Mouse (Mus musculus) kidney, adult 8-10 months (tissue): Measurements from ENCODE around the gene 1500009L16Rik.
A peak's percentile ranks its signal among the peaks of the same experiment; 100 is the strongest.

ENCODE experiments used
- DNase-seq, 2 experiments: peaks; one replicate each; pipeline ENCODE4 v3.0.0; 2022

1500009L16Rik gene

DNA sequence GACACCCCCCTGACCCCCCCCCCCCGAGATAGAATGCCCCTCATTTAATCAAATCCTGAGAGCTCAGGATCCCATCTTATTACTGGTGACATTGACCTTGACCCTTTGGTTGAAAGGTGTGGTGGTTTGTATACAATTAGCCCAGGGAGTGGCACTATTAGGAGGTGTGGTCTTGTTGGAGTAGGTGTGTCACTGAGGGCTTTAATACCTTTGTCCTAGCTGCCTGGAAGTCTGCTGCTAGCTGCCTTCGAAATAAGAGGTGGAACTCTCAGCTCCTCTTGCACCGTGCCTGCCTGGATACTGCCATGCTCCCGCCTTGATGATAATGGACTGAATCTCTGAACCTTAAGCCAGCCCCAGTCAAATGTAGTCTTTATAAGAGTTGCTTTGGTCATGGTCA lies 41.2 kb downstream of the 1500009L16Rik start:
- DNase-seq, result no peak

GRCm38 (mm10) chr10:83766882-83767281 lies 44.2 kb downstream of the 1500009L16Rik start:
- DNase-seq, result no peak

DNA sequence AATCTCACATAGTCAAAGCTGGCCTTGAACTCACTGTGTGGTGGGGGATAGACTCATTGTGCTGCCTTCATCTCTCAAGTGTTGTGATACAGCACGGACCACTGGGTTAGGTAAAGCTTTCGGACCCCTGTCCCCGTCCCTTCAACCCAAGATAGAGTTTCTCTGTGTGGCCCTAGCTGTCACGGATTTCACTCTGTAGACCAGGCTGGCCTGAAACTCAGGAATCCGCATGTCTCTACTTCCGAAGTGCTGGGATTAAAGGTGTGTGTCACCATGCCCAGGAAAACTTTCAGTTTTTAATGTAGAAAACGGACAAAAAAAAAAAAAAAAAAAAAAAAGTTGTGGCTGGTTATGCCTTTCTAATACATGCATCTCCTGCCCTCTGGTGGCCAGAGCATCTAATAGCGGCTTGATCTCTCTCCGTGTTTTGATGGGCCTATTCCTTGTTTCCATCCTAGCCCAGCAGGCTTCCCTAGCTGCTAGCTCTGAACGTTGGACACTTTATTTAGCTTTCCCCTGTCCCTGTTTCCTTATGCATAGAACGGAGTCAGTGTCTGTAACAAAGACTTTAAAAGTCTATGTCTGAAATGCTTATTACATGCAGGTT lies 53.7 kb downstream of the 1500009L16Rik start:
- peak; percentile 21 to 52 for DNase-seq

GRCm38 (mm10) chr10:83777253-83777652 lies 54.6 kb downstream of the 1500009L16Rik start:
- no peak for DNase-seq

DNA sequence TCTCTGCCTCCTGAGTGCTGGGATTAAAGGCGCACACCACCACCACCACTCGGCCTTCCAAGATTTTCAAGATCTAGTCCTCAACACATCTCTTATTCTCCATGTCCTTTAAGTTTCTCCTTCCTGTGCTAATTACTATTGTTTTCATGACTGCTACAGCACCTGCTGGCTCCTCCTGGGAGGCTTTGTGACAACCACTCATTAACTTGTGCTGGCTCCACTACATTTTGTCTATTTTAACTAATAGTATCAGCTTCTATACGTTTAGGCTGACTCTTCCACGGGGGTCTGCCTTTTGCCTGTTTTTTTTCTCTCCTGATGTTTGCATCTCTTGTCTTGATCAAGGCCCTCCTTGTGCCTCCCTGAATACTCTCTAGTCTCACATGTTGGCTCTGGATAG lies 59.2 kb downstream of the 1500009L16Rik start:
- no peak for DNase-seq

GRCm38 (mm10) chr10:83782371-83783120 lies 59.9 kb downstream of the 1500009L16Rik start:
- DNase-seq, result no peak

DNA sequence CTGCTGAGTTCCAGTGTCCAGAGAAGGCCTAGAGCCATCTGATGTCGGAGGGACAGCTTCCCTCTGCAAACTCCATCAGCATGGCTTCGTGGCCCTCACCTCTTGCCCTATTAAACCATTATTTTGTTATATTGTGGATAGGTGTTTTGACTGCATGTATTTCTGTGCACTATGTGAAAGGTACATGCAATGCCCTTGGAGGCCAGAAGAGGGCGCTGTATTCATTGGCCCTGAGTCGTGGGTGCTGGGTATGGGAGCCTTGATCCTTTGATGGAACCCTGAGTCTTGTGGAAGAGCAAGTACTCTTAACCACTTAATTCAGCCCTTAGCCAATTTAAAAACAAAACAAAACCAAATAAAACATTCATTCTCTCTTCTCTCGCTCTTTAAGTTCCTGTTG lies 62.3 kb downstream of the 1500009L16Rik start:
- peak in 1 of 2 experiments; percentile 20 for DNase-seq

DNA sequence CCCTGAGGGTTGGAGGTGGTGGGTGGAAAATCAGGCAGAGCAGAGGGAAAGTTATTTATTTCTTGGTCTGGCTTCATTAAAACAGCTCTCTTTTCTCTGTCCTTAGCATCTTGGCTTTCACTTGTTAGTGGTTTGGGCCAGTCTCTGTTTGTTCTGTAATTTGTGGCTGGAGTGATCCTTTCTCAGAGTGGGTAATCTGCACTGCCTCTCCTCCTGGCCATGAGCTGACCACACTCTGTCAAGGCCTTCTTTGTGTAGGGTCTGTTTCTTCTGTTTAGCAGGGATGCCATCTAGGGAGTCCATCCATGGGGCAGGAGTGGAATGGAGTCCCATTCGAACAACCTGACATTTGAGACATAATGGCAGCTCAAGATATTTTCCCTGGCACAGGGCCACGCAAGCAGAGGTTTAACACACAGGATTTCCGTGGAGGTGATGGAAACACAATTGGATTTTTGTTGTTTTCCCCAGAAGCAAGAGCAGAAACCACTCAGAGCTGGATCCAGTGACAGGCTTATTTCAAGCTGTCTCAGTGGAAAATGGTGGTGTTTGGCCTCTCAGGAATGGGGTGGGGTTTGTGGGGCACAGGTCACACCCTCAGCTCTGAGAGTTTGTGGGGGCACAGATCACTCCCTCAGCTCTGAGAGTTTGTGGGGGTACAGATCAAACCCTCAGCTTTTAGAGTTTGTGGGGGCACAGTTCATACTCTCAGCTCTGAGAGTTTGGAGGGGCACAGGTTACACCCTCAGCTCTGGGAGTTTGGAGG lies 63.1 kb downstream of the 1500009L16Rik start:
- DNase-seq, result no peak

DNA sequence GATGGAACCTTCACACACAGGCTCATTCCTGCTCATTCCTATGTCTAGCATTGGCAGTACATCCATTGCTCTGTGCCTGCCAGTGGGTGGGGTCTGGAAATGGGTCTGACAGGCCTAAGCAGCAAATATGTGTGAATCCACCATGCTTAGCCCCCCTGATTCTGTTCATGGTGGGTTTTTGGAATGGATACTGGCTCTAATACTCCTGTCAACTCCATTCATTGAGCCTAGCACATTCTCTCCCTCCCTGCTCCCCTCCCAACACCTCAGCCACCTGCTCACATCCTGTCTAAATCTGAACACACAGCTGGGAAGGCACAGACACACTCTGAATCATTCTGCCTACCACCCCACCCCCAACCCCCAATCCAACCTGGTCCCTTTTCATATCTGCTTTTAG lies 72.4 kb downstream of the 1500009L16Rik start:
- DNase-seq, result no peak

GRCm38 (mm10) chr10:83795500-83795899 lies 72.8 kb downstream of the 1500009L16Rik start:
- DNase-seq, result no peak

GRCm38 (mm10) chr10:83804021-83804420 lies 81.4 kb downstream of the 1500009L16Rik start:
- no peak for DNase-seq

DNA sequence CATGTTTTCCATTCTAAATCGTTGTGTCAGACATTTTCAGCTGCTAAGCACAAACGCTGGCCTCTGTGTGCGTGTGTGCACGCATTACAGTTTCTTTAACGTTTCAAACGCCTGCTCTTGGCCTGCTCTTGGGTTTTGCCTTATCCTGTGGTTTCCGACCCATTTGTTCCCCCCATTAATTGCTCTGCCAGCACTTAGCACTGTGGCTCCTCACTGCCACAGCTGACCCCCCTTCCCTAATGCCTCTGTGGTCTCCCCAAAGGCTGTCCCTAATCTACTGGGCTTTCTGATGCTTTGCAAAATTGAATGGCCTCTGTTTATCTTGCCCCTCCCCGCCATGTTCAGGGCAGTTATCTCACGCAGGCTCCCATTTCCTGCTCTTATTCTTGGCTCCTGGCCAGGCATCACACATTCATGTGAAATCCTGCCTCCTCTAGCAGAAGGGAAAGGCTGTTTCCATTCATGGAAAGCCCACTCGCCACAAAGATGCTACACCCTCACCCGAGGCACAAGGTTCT lies 82.6 kb downstream of the 1500009L16Rik start:
- DNase-seq, result peak; percentile 30 to 43

DNA sequence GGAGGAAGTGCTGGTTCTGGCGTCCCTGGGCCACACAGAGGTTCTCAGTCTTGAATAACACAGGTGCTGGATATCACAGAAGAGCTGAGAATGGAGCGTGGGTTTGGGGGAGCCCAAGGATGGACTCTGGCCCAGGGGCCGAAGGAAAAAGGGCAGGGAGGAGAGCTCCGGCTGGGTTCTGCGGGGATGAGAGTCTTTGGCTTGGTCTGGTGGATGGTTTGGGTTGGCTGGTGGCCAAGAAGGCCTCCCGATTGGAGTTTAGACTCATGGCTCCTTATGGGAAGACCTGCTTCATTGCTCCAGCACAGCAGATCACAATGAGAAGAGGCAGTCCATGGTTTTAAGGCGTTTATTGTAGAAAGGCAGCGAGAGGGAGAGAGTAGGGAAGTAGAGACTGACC lies 84.6 kb downstream of the 1500009L16Rik start:
- DNase-seq, result peak in 1 of 2 experiments; percentile 13
